Mouse (Mus musculus): Measurements from ENCODE around the gene Shcbp1l.

DNA sequence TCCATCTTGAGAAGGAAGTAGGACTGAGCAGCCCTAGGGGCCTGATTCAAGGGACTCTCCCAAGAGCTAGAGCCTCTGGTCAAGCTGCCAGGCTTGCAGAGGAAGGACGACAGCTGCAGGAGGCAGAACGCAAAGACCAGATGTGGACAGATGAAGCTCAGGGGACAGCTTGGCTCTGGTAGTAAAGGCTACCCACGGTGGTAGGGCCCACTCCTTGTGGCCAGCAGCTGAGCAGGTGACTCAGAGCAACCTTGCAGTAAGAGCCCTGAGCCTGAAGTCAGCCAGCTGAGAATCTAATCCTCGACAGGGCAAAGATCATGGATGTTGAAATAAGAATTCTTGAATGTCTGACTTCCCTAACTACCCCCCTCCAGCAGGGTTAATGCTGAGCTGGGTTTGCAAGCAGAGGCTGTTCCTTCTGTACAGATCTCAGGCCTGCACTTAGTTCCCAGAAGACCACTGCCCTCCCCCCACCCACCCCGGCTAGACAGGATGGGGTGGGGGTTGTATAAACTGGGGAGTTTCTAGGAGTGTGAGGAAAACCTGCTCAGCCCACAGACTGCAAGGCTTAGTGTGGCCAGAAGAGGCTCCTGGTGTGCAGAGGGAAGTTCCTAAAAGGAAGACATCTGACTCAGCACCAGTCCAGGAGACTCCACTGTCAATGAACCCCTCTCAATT is 76.8 kb downstream of the Shcbp1l start:
- TF ChIP-seq TCF3 (IDR thresholded peaks at IDR 0.05; ENCODE audit: insufficient read length, low read depth) (peak; percentile 70), REST (IDR thresholded peaks at IDR 0.05; ENCODE audit: insufficient read depth, insufficient read length) (no peak), SRF (IDR thresholded peaks at IDR 0.05; ENCODE audit: control insufficient read depth, insufficient read length, low read depth) (no peak), POLR2A (IDR thresholded peaks at IDR 0.05; ENCODE audit: insufficient read length, low read depth) (no peak), MAX (IDR thresholded peaks at IDR 0.05; ENCODE audit: low read depth) (no peak), TCF12 (IDR thresholded peaks at IDR 0.05; ENCODE audit: insufficient read depth, poor library complexity, severe bottlenecking) (peak; percentile 52), POLR2AphosphoS2 (IDR thresholded peaks at IDR 0.05; ENCODE audit: insufficient read length, low read depth) (no peak), USF1 (IDR thresholded peaks at IDR 0.05; ENCODE audit: low read depth) (no peak), MYOG (IDR thresholded peaks at IDR 0.05; ENCODE audit: control insufficient read depth in 1 of 3, insufficient read depth in 1 of 3, insufficient read length in 2 of 3, low read depth in 2 of 3) (peak in 2 of 3 experiments; percentile 41 to 80), MYOD1 (IDR thresholded peaks at IDR 0.05; ENCODE audit: control insufficient read depth in 1 of 3, insufficient read length in 2 of 3, low read depth in 2 of 3) (peak; percentile 83 to 97 (median 95)), E2F4 (IDR thresholded peaks at IDR 0.05; ENCODE audit: insufficient read depth) (no peak)
